Mouse (Mus musculus) ES-E14 (cell line): ENCODE data around the gene Sgca. TPM values are rescaled to one million over a fixed set of nuclear protein-coding genes. Genes with fewer than 3 reads are reported as not detected.
A peak's percentile ranks its signal among the peaks of the same experiment; 100 is the strongest.

Experiments used
- DNase-seq: peaks from one replicate; pipeline ENCODE4 v3.0.0-alpha.2; 2013; ENCODE audit warnings: low read depth, low spot score
- H3K27ac ChIP-seq: 2 replicates; pipeline ENCODE4 v1.5.1; 2012; ENCODE audit warnings: low read depth, mild to moderate bottlenecking, low read length, moderate library complexity, mixed read lengths; ENCODE audit not compliant: poor library complexity, insufficient read depth, severe bottlenecking
- H3K36me3 ChIP-seq: 2 replicates; pipeline ENCODE4 v1.6.1; 2012; ENCODE audit warnings: mild to moderate bottlenecking, low read length, moderate library complexity, mixed read lengths; ENCODE audit not compliant: control insufficient read depth, poor library complexity, insufficient read depth, severe bottlenecking
- H3K4me1 ChIP-seq, 2 experiments: fragments of 150-350 bp in 1 of 2; sonication (generic) in 1 of 2; 2 replicates each; pipeline ENCODE4 v1.6.1; 2012; ENCODE audit warnings: low read length in 2 of 2, mild to moderate bottlenecking in 1 of 2, mixed read lengths in 1 of 2; ENCODE audit not compliant: control insufficient read depth in 2 of 2, insufficient read depth in 2 of 2, poor library complexity in 1 of 2
- H3K4me3 ChIP-seq, 2 experiments: fragments of 150-350 bp in 1 of 2; sonication (generic) in 1 of 2; 2 replicates each; pipeline ENCODE4 v1.5.1; 2012; ENCODE audit warnings: low read length in 2 of 2, low read depth in 1 of 2, mild to moderate bottlenecking in 1 of 2, mixed read lengths in 1 of 2; ENCODE audit not compliant: insufficient read depth in 1 of 2, poor library complexity in 1 of 2, severe bottlenecking in 1 of 2
- H3K9ac ChIP-seq: 2 replicates; pipeline ENCODE4 v1.6.1; 2012; ENCODE audit warnings: low read depth, mild to moderate bottlenecking, low read length, mixed read lengths; ENCODE audit not compliant: poor library complexity, insufficient read depth, severe bottlenecking
- H3K9me3 ChIP-seq: fragments of 150-350 bp; sonication (generic); 2 replicates; pipeline ENCODE4 v1.6.1; 2012; ENCODE audit warnings: low read depth, mild to moderate bottlenecking, low read length; ENCODE audit not compliant: control insufficient read depth, insufficient read depth
- CHD2 ChIP-seq: IDR thresholded peaks from 2 replicates; pipeline ENCODE4 v1.6.1; 2014; ENCODE audit warnings: mild to moderate bottlenecking, low read depth, low read length, inconsistent platforms
- HCFC1 ChIP-seq: IDR thresholded peaks from 2 replicates; pipeline ENCODE4 v1.6.1; 2012; ENCODE audit warnings: low read length, inconsistent platforms, borderline replicate concordance; ENCODE audit not compliant: insufficient read depth
- MAFK ChIP-seq: IDR thresholded peaks from 2 replicates; pipeline ENCODE4 v1.6.1; 2014; ENCODE audit warnings: mild to moderate bottlenecking, low read depth, low read length, inconsistent platforms; ENCODE audit not compliant: insufficient read depth
- ZC3H11A ChIP-seq: IDR thresholded peaks from 2 replicates; pipeline ENCODE4 v1.6.1; 2012; ENCODE audit warnings: low read depth, mild to moderate bottlenecking, inconsistent platforms, low read length, borderline replicate concordance
- ZNF384 ChIP-seq: IDR thresholded peaks from 2 replicates; pipeline ENCODE4 v1.6.1; 2012; ENCODE audit warnings: low read depth, low read length, inconsistent platforms
- in situ Hi-C, 2 experiments: fragments of 600-800 bp; cut with MboI; formaldehyde crosslinking; loops; one replicate each; pipeline ENCODE4 v1.15.1; 2025; ENCODE audit warnings: low sequenced_read_pairs in 2 of 2, inconsistent platforms in 1 of 2; ENCODE audit not compliant: unreplicated experiment in 2 of 2
- total RNA-seq: library from RNA; depleted of rRNA; stranded (reverse); fragments of 300-350 nt; gene quantifications from 2 replicates; pipeline ENCODE4 v1.2.3, GENCODE M21; 2012

Gene Sgca
- total RNA-seq, 1 experiment: not detected

GRCm38 (mm10) chr11:94937787-94938186, 38.3 kb downstream of the Sgca start:
- DNase-seq: no peak
- no peaks in the 10 kb centered on the region for H3K9me3 ChIP-seq
- H3K36me3 ChIP-seq: no peaks in the 10 kb centered on the region
- no peak overlapping the region for H3K27ac ChIP-seq
- peak overlapping the region; percentile 53 to 57 for H3K4me3 ChIP-seq
- TF ChIP-seq CHD2: no peak
- TF ChIP-seq ZC3H11A: no peak
- TF ChIP-seq ZNF384: no peak
- TF ChIP-seq MAFK: no peak
- no peak for TF ChIP-seq HCFC1
- peaks cover 0 to 3% of the 10 kb centered on the region in 2 experiments; a peak in 1 of 4 replicates for H3K4me1 ChIP-seq
- in situ Hi-C loops: loop anchor here in 1 of 2 experiments (5.0 kb wide), 1 partner anchor 75 kb away; no protein-coding TSS in a partner anchor
- H3K9ac ChIP-seq: peak overlapping the region; percentile 43; the same call in 1 of the 2 replicates

- H3K36me3 ChIP-seq: no peaks in the 10 kb centered on the region
- in situ Hi-C loops: loop anchor here in 1 of 2 experiments (5.0 kb wide), 1 partner anchor 75 kb away; no protein-coding TSS in a partner anchor
- DNase-seq: no peak
- peak overlapping the region; percentile 43 for H3K9ac ChIP-seq
- H3K9me3 ChIP-seq: no peaks in the 10 kb centered on the region
- TF ChIP-seq CHD2: no peak
- TF ChIP-seq HCFC1: no peak
- TF ChIP-seq MAFK: no peak
- TF ChIP-seq ZC3H11A: no peak
- peaks cover 0 to 3% of the 10 kb centered on the region in 2 experiments; a peak in 1 of 4 replicates for H3K4me1 ChIP-seq
- no peak overlapping the region for H3K27ac ChIP-seq
- H3K4me3 ChIP-seq: peak overlapping the region; percentile 53 to 57
These were observed 38.8 kb downstream of the Sgca start for GRCm38 (mm10) chr11:94937335-94937781.

- peaks cover 0 to 3% of the 10 kb centered on the region in 2 experiments; a peak in 1 of 4 replicates for H3K4me1 ChIP-seq
- TF ChIP-seq ZNF384 (no peak), MAFK (no peak), CHD2 (no peak), HCFC1 (no peak), ZC3H11A (peak; percentile 47; the same call in 1 of the 2 replicates)
- H3K36me3 ChIP-seq: no peaks in the 10 kb centered on the region
- peak overlapping the region; percentile 53 to 57 for H3K4me3 ChIP-seq
- peak overlapping the region; percentile 40; the same call in 1 of the 2 replicates for H3K9ac ChIP-seq
- no peaks in the 10 kb centered on the region for H3K9me3 ChIP-seq
- DNase-seq: peak; percentile 91
- in situ Hi-C loops: loop anchor here in 1 of 2 experiments (5.0 kb wide), 1 partner anchor 75 kb away; no protein-coding TSS in a partner anchor
- no peak overlapping the region for H3K27ac ChIP-seq
These were observed 39.3 kb downstream of the Sgca start for GRCm38 (mm10) chr11:94936851-94937295.

DNA sequence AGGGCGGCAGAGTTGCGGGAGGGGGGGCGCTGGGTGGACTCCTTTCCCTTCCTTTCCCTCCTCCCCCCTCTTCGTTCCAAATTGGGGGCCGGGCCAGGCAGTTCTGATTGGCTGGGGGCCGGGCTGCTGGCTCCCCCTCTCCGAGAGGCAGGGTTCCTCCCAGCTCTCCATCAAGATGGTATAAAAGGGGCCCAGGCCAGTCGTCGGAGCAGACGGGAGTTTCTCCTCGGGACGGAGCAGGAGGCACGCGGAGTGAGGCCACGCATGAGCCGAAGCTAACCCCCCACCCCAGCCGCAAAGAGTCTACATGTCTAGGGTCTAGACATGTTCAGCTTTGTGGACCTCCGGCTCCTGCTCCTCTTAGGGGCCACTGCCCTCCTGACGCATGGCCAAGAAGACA, 40.1 kb downstream of the Sgca start, which contains the start of gene Col1a1:
TSS of gene Col1a1 (plus strand) at position 180 of the 400 bp plus-strand sequence.
- no peak within 1 kb of the TSS for H3K27ac ChIP-seq
- no peak for DNase-seq
- peak within 1 kb of the TSS; percentile 40; the same call in 1 of the 2 replicates for H3K9ac ChIP-seq
- in situ Hi-C loops: loop anchor here in 1 of 2 experiments (5.0 kb wide), 1 partner anchor 74 kb away; no protein-coding TSS in a partner anchor
- no peak for TF ChIP-seq ZC3H11A
- H3K36me3 ChIP-seq: no peaks in the 10 kb centered on the region
- H3K9me3 ChIP-seq: no peaks in the 10 kb centered on the region
- H3K4me1 ChIP-seq: peaks cover 0 to 3% of the 10 kb centered on the region in 2 experiments; a peak in 1 of 4 replicates
- H3K4me3 ChIP-seq: peak within 1 kb of the TSS; percentile 53 to 57

GRCm38 (mm10) chr11:94934526-94934925, 41.6 kb downstream of the Sgca start:
- Histone ChIP-seq H3K4me3 (no peak overlapping the region), H3K27ac (no peak overlapping the region), H3K9me3 (no peaks in the 10 kb centered on the region), H3K4me1 (peaks cover 3 to 5% of the 10 kb centered on the region in 2 experiments; a peak in 1 of 4 replicates), H3K9ac (no peak overlapping the region), H3K36me3 (no peaks in the 10 kb centered on the region)
- in situ Hi-C loops: no loop called here
- no peak for TF ChIP-seq MAFK
- no peak for DNase-seq
